Mouse (Mus musculus): ENCODE measurements at regions not wholly inside any gene's neighbourhood (a gene's known extent, or its start where the extent isn't known, plus 50 kb on each side); places are given as distances from the start of the nearest gene placed in this dataset.

DNA sequence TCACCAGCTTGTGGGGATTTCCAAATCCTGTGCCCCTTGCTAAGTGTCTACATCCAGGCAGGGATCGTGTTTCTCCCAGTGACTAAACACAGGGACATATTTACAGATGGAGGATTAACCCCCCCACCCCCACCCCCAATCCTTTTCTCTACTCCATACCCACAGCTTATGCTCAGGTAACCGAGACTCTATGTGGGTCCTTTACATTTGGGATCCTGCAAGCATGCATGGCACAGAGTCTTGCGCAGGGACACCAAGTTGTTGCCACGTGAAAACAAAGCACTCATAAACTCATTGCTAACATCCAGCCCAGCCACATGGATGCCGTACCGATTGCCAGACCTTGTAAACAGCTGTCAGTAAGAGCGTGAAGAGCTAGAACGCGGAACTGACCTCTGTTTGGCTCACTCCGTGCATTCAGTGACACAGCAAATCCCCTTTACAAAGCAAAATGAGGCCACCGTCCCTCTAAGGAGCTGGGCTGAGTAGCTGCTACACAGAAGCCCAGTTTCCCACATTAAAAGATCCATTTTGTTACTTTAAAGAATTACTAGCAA, 1204.9 kb upstream of the A1bg start:
- peak; percentile 37; the same call in 1 of the 2 replicates for ATAC-seq (ENCODE audit: low read depth)
- Histone ChIP-seq H3K9me3 (replicated peaks; ENCODE audit: control insufficient read depth, low read length) (no peaks in the 10 kb centered on the region), H3K4me3 (ENCODE audit: low read depth, low read length) (no peak overlapping the region), H3K4me2 (ENCODE audit: low read depth, low read length) (peak overlapping the region; percentile 13; the same call in 1 of the 2 replicates), H3K36me3 (ENCODE audit: control insufficient read depth, insufficient read depth) (no peaks in the 10 kb centered on the region), H3K9ac (ENCODE audit: low read depth, low read length) (no peak overlapping the region), H3K4me1 (ENCODE audit: control insufficient read depth, low read depth, low read length) (peaks cover 23% of the 10 kb centered on the region), H3K27me3 (ENCODE audit: control insufficient read depth, insufficient read depth, low read depth, low read length) (no peaks in the 10 kb centered on the region), H3K27ac (ENCODE audit: low read length) (peak overlapping the region; percentile 39; the same call in 1 of the 2 replicates)
- WGBS (ENCODE audit: insufficient replicate concordance), result 37% methylated on average over 11 of the region's 11 CpGs

DNA sequence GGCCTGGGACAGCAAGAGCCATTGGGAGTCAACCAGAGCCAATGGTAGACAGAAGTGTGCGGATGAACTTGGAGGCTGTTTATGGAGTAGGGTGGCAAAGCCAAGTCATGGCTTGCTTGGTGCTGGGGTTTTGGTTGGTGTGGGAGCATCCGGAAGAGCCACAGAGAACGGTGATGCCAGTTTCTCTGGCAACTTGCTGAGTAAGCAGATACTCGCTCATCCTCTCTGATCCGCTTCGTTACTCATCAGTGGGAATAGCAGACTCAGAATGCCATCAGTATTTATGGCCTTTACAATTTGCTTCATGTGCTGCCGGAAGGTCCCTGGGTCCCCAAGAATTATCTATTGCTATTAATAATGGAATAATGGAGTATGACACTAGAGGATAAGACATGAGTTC, 1202.9 kb upstream of the A1bg start:
- WGBS (ENCODE audit: insufficient replicate concordance), result 87% methylated on average over 7 of the region's 7 CpGs
- Histone ChIP-seq H3K4me2 (ENCODE audit: low read depth, low read length) (no peak overlapping the region), H3K4me1 (ENCODE audit: control insufficient read depth, low read depth, low read length) (peaks cover 39% of the 10 kb centered on the region), H3K27ac (ENCODE audit: low read length) (no peak overlapping the region), H3K4me3 (ENCODE audit: low read depth, low read length) (no peak overlapping the region), H3K9ac (ENCODE audit: low read depth, low read length) (no peak overlapping the region), H3K9me3 (replicated peaks; ENCODE audit: control insufficient read depth, low read length) (no peaks in the 10 kb centered on the region), H3K27me3 (ENCODE audit: control insufficient read depth, insufficient read depth, low read depth, low read length) (no peaks in the 10 kb centered on the region), H3K36me3 (ENCODE audit: control insufficient read depth, insufficient read depth) (no peaks in the 10 kb centered on the region)
- no peak for ATAC-seq (ENCODE audit: low read depth)

GRCm38 (mm10) chr15:62123756-62124155, 1200.9 kb upstream of the A1bg start:
- Histone ChIP-seq H3K4me2 (ENCODE audit: low read depth, low read length) (no peak overlapping the region), H3K27me3 (ENCODE audit: control insufficient read depth, insufficient read depth, low read depth, low read length) (no peaks in the 10 kb centered on the region), H3K9ac (ENCODE audit: low read depth, low read length) (no peak overlapping the region), H3K27ac (ENCODE audit: low read length) (no peak overlapping the region), H3K9me3 (replicated peaks; ENCODE audit: control insufficient read depth, low read length) (no peaks in the 10 kb centered on the region), H3K4me1 (ENCODE audit: control insufficient read depth, low read depth, low read length) (peaks cover 42% of the 10 kb centered on the region), H3K36me3 (ENCODE audit: control insufficient read depth, insufficient read depth) (no peaks in the 10 kb centered on the region), H3K4me3 (ENCODE audit: low read depth, low read length) (no peak overlapping the region)
- no peak for ATAC-seq (ENCODE audit: low read depth)
- WGBS (ENCODE audit: insufficient replicate concordance), result 75% methylated on average over 4 of the region's 4 CpGs

- peaks cover 32% of the 10 kb centered on the region for H3K4me1 ChIP-seq (ENCODE audit: control insufficient read depth, low read depth, low read length)
- H3K9me3 ChIP-seq (replicated peaks; ENCODE audit: control insufficient read depth, low read length), result no peaks in the 10 kb centered on the region
- peak overlapping the region; percentile 12 for H3K4me2 ChIP-seq (ENCODE audit: low read depth, low read length)
- ATAC-seq (ENCODE audit: low read depth), result peak; percentile 85
- peak overlapping the region; percentile 43 for H3K27ac ChIP-seq (ENCODE audit: low read length)
- 24% methylated on average over 9 of the region's 9 CpGs for WGBS (ENCODE audit: insufficient replicate concordance)
- H3K36me3 ChIP-seq (ENCODE audit: control insufficient read depth, insufficient read depth), result no peaks in the 10 kb centered on the region
- 0 out of 2 replicates have a peak overlapping the region, but pooled peaks have one; percentile 4 for H3K9ac ChIP-seq (ENCODE audit: low read depth, low read length)
- H3K27me3 ChIP-seq (ENCODE audit: control insufficient read depth, insufficient read depth, low read depth, low read length), result no peaks in the 10 kb centered on the region
- no peak overlapping the region for H3K4me3 ChIP-seq (ENCODE audit: low read depth, low read length)
These were observed 1199.6 kb upstream of the A1bg start for GRCm38 (mm10) chr15:62122265-62123023.

GRCm38 (mm10) chr15:62121696-62122095, 1198.9 kb upstream of the A1bg start:
- H3K27me3 ChIP-seq (ENCODE audit: control insufficient read depth, insufficient read depth, low read depth, low read length), result no peaks in the 10 kb centered on the region
- H3K4me1 ChIP-seq (ENCODE audit: control insufficient read depth, low read depth, low read length), result peaks cover 31% of the 10 kb centered on the region
- peak overlapping the region; percentile 12 for H3K4me2 ChIP-seq (ENCODE audit: low read depth, low read length)
- H3K9ac ChIP-seq (ENCODE audit: low read depth, low read length), result 0 out of 2 replicates have a peak overlapping the region, but pooled peaks have one; percentile 18
- H3K9me3 ChIP-seq (replicated peaks; ENCODE audit: control insufficient read depth, low read length), result no peaks in the 10 kb centered on the region
- H3K27ac ChIP-seq (ENCODE audit: low read length), result peak overlapping the region; percentile 43
- no peaks in the 10 kb centered on the region for H3K36me3 ChIP-seq (ENCODE audit: control insufficient read depth, insufficient read depth)
- H3K4me3 ChIP-seq (ENCODE audit: low read depth, low read length), result no peak overlapping the region
- 54% methylated on average over 4 of the region's 4 CpGs for WGBS (ENCODE audit: insufficient replicate concordance)
- ATAC-seq (ENCODE audit: low read depth), result no peak

- no peak overlapping the region for H3K4me3 ChIP-seq (ENCODE audit: low read depth, low read length)
- 34% methylated on average over 4 of the region's 4 CpGs for WGBS (ENCODE audit: insufficient replicate concordance)
- ATAC-seq (ENCODE audit: low read depth), result no peak
- H3K36me3 ChIP-seq (ENCODE audit: control insufficient read depth, insufficient read depth), result no peaks in the 10 kb centered on the region
- H3K9me3 ChIP-seq (replicated peaks; ENCODE audit: control insufficient read depth, low read length), result no peaks in the 10 kb centered on the region
- H3K27ac ChIP-seq (ENCODE audit: low read length), result peak overlapping the region; percentile 43; the same call in 1 of the 2 replicates
- no peak overlapping the region; the same call in 1 of the 2 replicates for H3K4me2 ChIP-seq (ENCODE audit: low read depth, low read length)
- no peaks in the 10 kb centered on the region for H3K27me3 ChIP-seq (ENCODE audit: control insufficient read depth, insufficient read depth, low read depth, low read length)
- H3K4me1 ChIP-seq (ENCODE audit: control insufficient read depth, low read depth, low read length), result peaks cover 31% of the 10 kb centered on the region
- H3K9ac ChIP-seq (ENCODE audit: low read depth, low read length), result no peak overlapping the region
These were observed 1197.9 kb upstream of the A1bg start for GRCm38 (mm10) chr15:62120735-62121134.

- no peak overlapping the region for H3K4me2 ChIP-seq (ENCODE audit: low read depth, low read length)
- WGBS (ENCODE audit: insufficient replicate concordance), result 64% methylated on average over 10 of the region's 10 CpGs
- peaks cover 39% of the 10 kb centered on the region for H3K4me1 ChIP-seq (ENCODE audit: control insufficient read depth, low read depth, low read length)
- H3K36me3 ChIP-seq (ENCODE audit: control insufficient read depth, insufficient read depth), result no peaks in the 10 kb centered on the region
- ATAC-seq (ENCODE audit: low read depth), result no peak
- H3K9ac ChIP-seq (ENCODE audit: low read depth, low read length), result no peak overlapping the region
- no peaks in the 10 kb centered on the region for H3K27me3 ChIP-seq (ENCODE audit: control insufficient read depth, insufficient read depth, low read depth, low read length)
- H3K9me3 ChIP-seq (replicated peaks; ENCODE audit: control insufficient read depth, low read length), result no peaks in the 10 kb centered on the region
- no peak overlapping the region for H3K27ac ChIP-seq (ENCODE audit: low read length)
- H3K4me3 ChIP-seq (ENCODE audit: low read depth, low read length), result no peak overlapping the region
These were observed 1196.2 kb upstream of the A1bg start for GRCm38 (mm10) chr15:62118997-62119396.

DNA sequence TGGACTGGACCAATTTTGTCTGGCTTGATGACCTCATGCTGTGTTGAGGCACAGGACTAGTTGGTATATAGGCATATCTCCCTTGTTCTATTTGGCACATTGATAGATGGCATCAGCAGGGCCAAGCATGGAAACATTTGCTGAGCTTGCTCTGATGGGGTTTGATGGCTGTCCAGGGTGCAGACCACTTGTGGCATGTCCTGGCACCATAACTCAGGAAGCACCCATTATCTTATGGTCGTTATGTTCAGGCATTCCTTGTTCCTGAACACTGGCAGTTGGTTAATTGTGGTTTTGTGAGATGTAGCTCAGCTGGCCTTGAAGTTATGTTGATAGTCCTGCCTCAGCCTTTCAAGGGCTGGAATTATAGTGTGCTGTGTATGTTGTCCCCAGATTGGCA, 1193.4 kb upstream of the A1bg start:
- no peak overlapping the region for H3K4me2 ChIP-seq (ENCODE audit: low read depth, low read length)
- 19% methylated on average over 1 of the region's 1 CpGs for WGBS (ENCODE audit: insufficient replicate concordance)
- H3K4me1 ChIP-seq (ENCODE audit: control insufficient read depth, low read depth, low read length), result peaks cover 27% of the 10 kb centered on the region
- ATAC-seq (ENCODE audit: low read depth), result no peak
- no peak overlapping the region for H3K4me3 ChIP-seq (ENCODE audit: low read depth, low read length)
- no peaks in the 10 kb centered on the region for H3K27me3 ChIP-seq (ENCODE audit: control insufficient read depth, insufficient read depth, low read depth, low read length)
- no peaks in the 10 kb centered on the region for H3K9me3 ChIP-seq (replicated peaks; ENCODE audit: control insufficient read depth, low read length)
- H3K27ac ChIP-seq (ENCODE audit: low read length), result no peak overlapping the region
- H3K9ac ChIP-seq (ENCODE audit: low read depth, low read length), result no peak overlapping the region
- H3K36me3 ChIP-seq (ENCODE audit: control insufficient read depth, insufficient read depth), result no peaks in the 10 kb centered on the region

- H3K4me2 ChIP-seq (ENCODE audit: low read depth, low read length), result no peak overlapping the region
- no peaks in the 10 kb centered on the region for H3K9me3 ChIP-seq (replicated peaks; ENCODE audit: control insufficient read depth, low read length)
- no peak overlapping the region for H3K4me3 ChIP-seq (ENCODE audit: low read depth, low read length)
- ATAC-seq (ENCODE audit: low read depth), result peak; percentile 30; the same call in 1 of the 2 replicates
- no peaks in the 10 kb centered on the region for H3K27me3 ChIP-seq (ENCODE audit: control insufficient read depth, insufficient read depth, low read depth, low read length)
- no peak overlapping the region for H3K27ac ChIP-seq (ENCODE audit: low read length)
- H3K36me3 ChIP-seq (ENCODE audit: control insufficient read depth, insufficient read depth), result no peaks in the 10 kb centered on the region
- no peak overlapping the region for H3K9ac ChIP-seq (ENCODE audit: low read depth, low read length)
- WGBS (ENCODE audit: insufficient replicate concordance), result 69% methylated on average over 4 of the region's 4 CpGs
- peaks cover 19% of the 10 kb centered on the region for H3K4me1 ChIP-seq (ENCODE audit: control insufficient read depth, low read depth, low read length)
These were observed 1192.0 kb upstream of the A1bg start for GRCm38 (mm10) chr15:62114815-62115214.
